Mouse (Mus musculus): ENCODE data around the gene Taar7b. TPM values are rescaled to one million over a fixed set of nuclear protein-coding genes. Genes with fewer than 3 reads are reported as not detected.

Gene Taar7b
- polyA plus RNA-seq (2015; fragmentation: Nextera tagmentation; extraction: Ambion mirVana) = not detected in 2 replicates

DNA sequence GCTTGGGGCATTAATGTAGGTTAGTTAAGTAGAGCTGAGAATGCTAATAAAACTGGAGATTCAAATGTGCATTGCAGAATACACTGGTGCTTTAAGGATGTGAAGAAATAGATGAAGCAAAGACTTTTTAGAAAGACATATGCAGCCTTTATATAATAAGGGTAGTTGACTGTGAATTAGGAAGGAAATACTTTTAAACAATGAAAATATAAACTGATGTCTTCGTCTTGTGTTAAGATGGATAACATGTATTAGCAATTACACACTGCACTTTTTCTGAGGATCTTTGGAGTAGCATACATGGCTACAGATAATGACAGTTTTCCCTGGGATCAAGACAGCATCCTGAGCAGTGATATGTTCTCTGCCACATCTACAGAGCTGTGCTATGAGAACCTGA is at the start of gene Taar7b:
TSS of gene Taar7b (plus strand) at position 301 of the 400 bp plus-strand sequence.
- no peak for ATAC-seq
- no peak within 1 kb of the TSS for H3K4me3 ChIP-seq (ENCODE audit: low read depth, low read length)
- H3K4me2 ChIP-seq (ENCODE audit: low read length) = no peak within 1 kb of the TSS
- H3K27me3 ChIP-seq (ENCODE audit: control insufficient read depth, insufficient read depth, low read depth, low read length) = no peaks in the 10 kb centered on the region
- H3K9me3 ChIP-seq (replicated peaks; ENCODE audit: control insufficient read depth, low read length, poor library complexity, severe bottlenecking) = no peaks in the 10 kb centered on the region
- no peak within 1 kb of the TSS for H3K27ac ChIP-seq (ENCODE audit: low read length)
- 91% methylated on average over 1 of the region's 1 CpGs for WGBS
- no peaks in the 10 kb centered on the region for H3K36me3 ChIP-seq (ENCODE audit: control insufficient read depth, insufficient read depth, low read length)
- H3K4me1 ChIP-seq (ENCODE audit: control insufficient read depth, insufficient read depth, low read length) = no peaks in the 10 kb centered on the region
- no peak within 1 kb of the TSS for H3K9ac ChIP-seq (ENCODE audit: low read depth, low read length)

DNA sequence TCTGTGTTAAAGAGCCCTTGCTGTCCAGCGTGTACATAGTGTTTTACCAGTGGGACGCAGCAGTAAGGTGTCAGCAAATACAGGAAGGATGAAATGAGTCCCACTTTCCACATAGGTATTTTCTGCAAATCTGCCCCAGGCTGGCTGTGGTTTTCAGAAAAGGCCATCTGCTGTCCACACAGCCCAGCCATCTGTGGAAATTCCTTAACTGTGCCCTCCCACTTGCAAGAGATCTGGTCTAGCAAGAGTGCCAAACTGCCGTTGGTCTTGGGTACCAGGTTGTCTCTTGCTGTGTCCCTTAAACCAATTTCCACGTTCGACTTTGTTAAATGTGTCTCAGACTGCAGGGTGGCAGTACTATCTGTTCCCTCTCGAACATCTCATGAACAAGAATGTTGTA is 48.0 kb upstream of the Taar7b start:
- Histone ChIP-seq H3K9me3 (replicated peaks; ENCODE audit: control insufficient read depth, low read length, poor library complexity, severe bottlenecking) (no peaks in the 10 kb centered on the region), H3K4me1 (ENCODE audit: control insufficient read depth, insufficient read depth, low read length) (no peaks in the 10 kb centered on the region), H3K9ac (ENCODE audit: low read depth, low read length) (no peak overlapping the region), H3K36me3 (ENCODE audit: control insufficient read depth, insufficient read depth, low read length) (no peaks in the 10 kb centered on the region), H3K27ac (ENCODE audit: low read length) (no peak overlapping the region), H3K4me2 (ENCODE audit: low read length) (no peak overlapping the region), H3K27me3 (ENCODE audit: control insufficient read depth, insufficient read depth, low read depth, low read length) (no peaks in the 10 kb centered on the region), H3K4me3 (ENCODE audit: low read depth, low read length) (no peak overlapping the region)
- no peak for ATAC-seq
- WGBS = 88% methylated on average over 6 of the region's 6 CpGs

GRCm38 (mm10) chr10:23959071-23959470 is 40.7 kb upstream of the Taar7b start:
- Histone ChIP-seq H3K9me3 (replicated peaks; ENCODE audit: control insufficient read depth, low read length, poor library complexity, severe bottlenecking) (no peaks in the 10 kb centered on the region), H3K4me2 (ENCODE audit: low read length) (no peak overlapping the region), H3K4me3 (ENCODE audit: low read depth, low read length) (no peak overlapping the region), H3K4me1 (ENCODE audit: control insufficient read depth, insufficient read depth, low read length) (no peaks in the 10 kb centered on the region), H3K9ac (ENCODE audit: low read depth, low read length) (no peak overlapping the region), H3K27ac (ENCODE audit: low read length) (no peak overlapping the region), H3K27me3 (ENCODE audit: control insufficient read depth, insufficient read depth, low read depth, low read length) (no peaks in the 10 kb centered on the region), H3K36me3 (ENCODE audit: control insufficient read depth, insufficient read depth, low read length) (no peaks in the 10 kb centered on the region)
- WGBS = 69% methylated on average over 3 of the region's 3 CpGs
- no peak for ATAC-seq

GRCm38 (mm10) chr10:23960444-23960915 is 39.3 kb upstream of the Taar7b start, which contains the start of gene Taar4:
Gene Taar4 (plus strand): TSS chr10:23960494.
- Histone ChIP-seq H3K4me2 (ENCODE audit: low read length) (no peak within 1 kb of the TSS), H3K9me3 (replicated peaks; ENCODE audit: control insufficient read depth, low read length, poor library complexity, severe bottlenecking) (no peaks in the 10 kb centered on the region), H3K4me1 (ENCODE audit: control insufficient read depth, insufficient read depth, low read length) (no peaks in the 10 kb centered on the region), H3K4me3 (ENCODE audit: low read depth, low read length) (no peak within 1 kb of the TSS), H3K27me3 (ENCODE audit: control insufficient read depth, insufficient read depth, low read depth, low read length) (no peaks in the 10 kb centered on the region), H3K27ac (ENCODE audit: low read length) (no peak within 1 kb of the TSS), H3K9ac (ENCODE audit: low read depth, low read length) (no peak within 1 kb of the TSS), H3K36me3 (ENCODE audit: control insufficient read depth, insufficient read depth, low read length) (no peaks in the 10 kb centered on the region)
- WGBS = 96% methylated on average over 13 of the region's 13 CpGs
- no peak for ATAC-seq

- H3K9me3 ChIP-seq (replicated peaks; ENCODE audit: control insufficient read depth, low read length, poor library complexity, severe bottlenecking) = no peaks in the 10 kb centered on the region
- H3K27ac ChIP-seq (ENCODE audit: low read length) = no peak overlapping the region
- no peaks in the 10 kb centered on the region for H3K4me1 ChIP-seq (ENCODE audit: control insufficient read depth, insufficient read depth, low read length)
- no peak overlapping the region for H3K9ac ChIP-seq (ENCODE audit: low read depth, low read length)
- WGBS = 56% methylated on average over 3 of the region's 3 CpGs
- ATAC-seq = no peak
- no peak overlapping the region for H3K4me2 ChIP-seq (ENCODE audit: low read length)
- H3K36me3 ChIP-seq (ENCODE audit: control insufficient read depth, insufficient read depth, low read length) = no peaks in the 10 kb centered on the region
- H3K4me3 ChIP-seq (ENCODE audit: low read depth, low read length) = no peak overlapping the region
- H3K27me3 ChIP-seq (ENCODE audit: control insufficient read depth, insufficient read depth, low read depth, low read length) = no peaks in the 10 kb centered on the region
Measured at GRCm38 (mm10) chr10:23963444-23963843, 36.3 kb upstream of the Taar7b start.

DNA sequence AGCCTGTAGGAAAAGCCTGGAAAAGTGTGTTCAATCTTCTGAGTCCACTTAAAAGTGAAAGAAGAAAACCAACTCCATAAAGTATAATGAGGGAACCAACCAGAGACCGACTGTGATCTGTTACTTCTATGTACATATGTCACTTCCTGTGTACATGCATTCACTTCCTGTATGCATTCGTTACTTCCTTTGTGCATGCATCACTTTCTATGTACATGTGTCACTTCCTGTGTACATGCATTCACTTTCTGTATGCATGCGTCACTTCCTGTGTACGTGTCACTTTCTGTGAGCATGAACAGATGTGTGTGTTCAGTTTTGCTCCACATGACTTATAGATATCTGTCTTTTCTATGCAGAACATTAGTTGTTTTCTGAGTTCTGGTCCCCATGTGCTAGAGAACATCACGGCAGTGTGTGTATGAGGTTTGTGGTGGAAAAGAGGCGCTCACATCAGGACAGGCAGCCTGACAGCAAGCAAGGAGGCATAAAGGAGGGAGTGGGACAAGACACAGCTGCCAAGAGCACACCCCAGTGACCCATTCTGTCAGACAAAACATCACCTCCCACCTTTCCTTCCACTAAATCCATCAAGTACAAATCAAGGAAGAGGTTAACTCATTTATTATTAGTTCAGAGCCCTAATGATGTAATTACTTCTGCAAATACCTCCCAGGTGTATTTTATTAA is 34.7 kb upstream of the Taar7b start:
- Histone ChIP-seq H3K36me3 (ENCODE audit: control insufficient read depth, insufficient read depth, low read length) (no peaks in the 10 kb centered on the region), H3K9ac (ENCODE audit: low read depth, low read length) (no peak overlapping the region), H3K4me3 (ENCODE audit: low read depth, low read length) (no peak overlapping the region), H3K4me1 (ENCODE audit: control insufficient read depth, insufficient read depth, low read length) (no peaks in the 10 kb centered on the region), H3K9me3 (replicated peaks; ENCODE audit: control insufficient read depth, low read length, poor library complexity, severe bottlenecking) (no peaks in the 10 kb centered on the region), H3K27me3 (ENCODE audit: control insufficient read depth, insufficient read depth, low read depth, low read length) (no peaks in the 10 kb centered on the region), H3K4me2 (ENCODE audit: low read length) (no peak overlapping the region), H3K27ac (ENCODE audit: low read length) (no peak overlapping the region)
- 96% methylated on average over 6 of the region's 6 CpGs for WGBS
- no peak for ATAC-seq

- no peaks in the 10 kb centered on the region for H3K36me3 ChIP-seq (ENCODE audit: control insufficient read depth, insufficient read depth, low read length)
- H3K9me3 ChIP-seq (replicated peaks; ENCODE audit: control insufficient read depth, low read length, poor library complexity, severe bottlenecking) = no peaks in the 10 kb centered on the region
- WGBS = 93% methylated on average over 11 of the region's 11 CpGs
- H3K4me2 ChIP-seq (ENCODE audit: low read length) = no peak within 1 kb of the TSS
- no peaks in the 10 kb centered on the region for H3K4me1 ChIP-seq (ENCODE audit: control insufficient read depth, insufficient read depth, low read length)
- no peak for ATAC-seq
- H3K27me3 ChIP-seq (ENCODE audit: control insufficient read depth, insufficient read depth, low read depth, low read length) = no peaks in the 10 kb centered on the region
- H3K9ac ChIP-seq (ENCODE audit: low read depth, low read length) = no peak within 1 kb of the TSS
- no peak within 1 kb of the TSS for H3K27ac ChIP-seq (ENCODE audit: low read length)
- H3K4me3 ChIP-seq (ENCODE audit: low read depth, low read length) = no peak within 1 kb of the TSS
Measured at GRCm38 (mm10) chr10:23970656-23971165, 29.0 kb upstream of the Taar7b start, which contains the start of gene Taar5. Gene Taar5 (plus strand): TSS chr10:23970706.

DNA sequence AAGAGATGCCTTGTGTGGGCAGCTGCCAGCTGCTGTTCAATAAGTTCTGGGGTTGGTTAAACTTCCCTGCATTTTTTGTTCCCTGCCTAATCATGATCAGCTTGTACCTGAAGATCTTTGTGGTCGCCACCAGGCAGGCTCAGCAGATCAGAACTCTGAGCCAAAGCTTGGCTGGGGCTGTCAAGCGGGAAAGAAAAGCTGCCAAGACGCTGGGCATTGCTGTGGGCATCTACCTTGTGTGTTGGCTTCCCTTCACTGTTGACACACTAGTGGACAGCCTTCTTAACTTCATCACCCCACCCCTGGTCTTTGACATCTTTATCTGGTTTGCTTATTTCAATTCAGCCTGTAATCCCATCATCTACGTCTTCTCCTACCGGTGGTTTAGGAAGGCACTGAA is 28.5 kb upstream of the Taar7b start:
- Histone ChIP-seq H3K27ac (ENCODE audit: low read length) (no peak overlapping the region), H3K4me3 (ENCODE audit: low read depth, low read length) (no peak overlapping the region), H3K9ac (ENCODE audit: low read depth, low read length) (no peak overlapping the region), H3K4me1 (ENCODE audit: control insufficient read depth, insufficient read depth, low read length) (no peaks in the 10 kb centered on the region), H3K9me3 (replicated peaks; ENCODE audit: control insufficient read depth, low read length, poor library complexity, severe bottlenecking) (no peaks in the 10 kb centered on the region), H3K4me2 (ENCODE audit: low read length) (no peak overlapping the region), H3K27me3 (ENCODE audit: control insufficient read depth, insufficient read depth, low read depth, low read length) (no peaks in the 10 kb centered on the region), H3K36me3 (ENCODE audit: control insufficient read depth, insufficient read depth, low read length) (no peaks in the 10 kb centered on the region)
- ATAC-seq = no peak
- 73% methylated on average over 5 of the region's 5 CpGs for WGBS

DNA sequence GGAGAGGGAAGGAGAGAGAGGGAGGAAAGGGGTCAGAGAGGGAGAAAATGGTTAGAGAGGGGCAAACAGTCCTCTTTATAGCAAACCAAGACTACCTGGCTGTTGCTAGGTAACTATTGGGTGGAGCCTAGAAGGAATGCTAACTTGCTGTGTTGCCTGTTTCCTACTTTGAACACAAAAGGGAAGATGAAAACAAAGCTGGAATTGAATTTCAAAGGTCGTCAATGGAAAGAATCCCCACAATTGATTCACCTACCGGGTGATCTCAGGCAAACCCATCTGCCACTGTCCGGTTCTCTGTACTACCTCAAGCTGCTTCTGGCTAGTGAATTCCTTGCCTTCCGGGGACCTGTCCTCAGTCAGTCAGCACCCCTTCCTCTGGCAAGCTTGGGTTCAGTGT is 21.8 kb upstream of the Taar7b start:
- Histone ChIP-seq H3K36me3 (ENCODE audit: control insufficient read depth, insufficient read depth, low read length) (no peaks in the 10 kb centered on the region), H3K27ac (ENCODE audit: low read length) (no peak overlapping the region), H3K9me3 (replicated peaks; ENCODE audit: control insufficient read depth, low read length, poor library complexity, severe bottlenecking) (no peaks in the 10 kb centered on the region), H3K4me2 (ENCODE audit: low read length) (no peak overlapping the region), H3K27me3 (ENCODE audit: control insufficient read depth, insufficient read depth, low read depth, low read length) (no peaks in the 10 kb centered on the region), H3K4me1 (ENCODE audit: control insufficient read depth, insufficient read depth, low read length) (0 out of 2 replicates have a peak, but pooled peaks cover 2% of the 10 kb centered on the region), H3K4me3 (ENCODE audit: low read depth, low read length) (no peak overlapping the region), H3K9ac (ENCODE audit: low read depth, low read length) (no peak overlapping the region)
- ATAC-seq = no peak
- WGBS = 35% methylated on average over 4 of the region's 4 CpGs
